Mouse (Mus musculus) neural tube, embryonic 12.5 days (tissue): ENCODE results near the gene Pnliprp2. TPM values are rescaled to one million over a fixed set of nuclear protein-coding genes. Genes with fewer than 3 reads are reported as not detected.

Experiments
- ATAC-seq: fragments of 200-750 bp; cut with Nextera tagmentation; 2 replicates; pipeline ENCODE4 v1.8.0; 2017; ENCODE audit warnings: low read depth, mild to moderate bottlenecking, moderate TSS enrichment, moderate library complexity; ENCODE audit not compliant: low FRiP score
- H3K27ac ChIP-seq: fragments of 300-500 bp; sonication (generic); 2 replicates; pipeline ENCODE4 v1.5.1; 2016
- H3K27me3 ChIP-seq: fragments of 300-500 bp; sonication (generic); replicated peaks from 2 replicates; pipeline ENCODE4 v1.6.1; 2016; ENCODE audit warnings: mild to moderate bottlenecking
- H3K36me3 ChIP-seq: fragments of 300-500 bp; sonication (generic); 2 replicates; pipeline ENCODE4 v1.6.1; 2016; ENCODE audit warnings: mild to moderate bottlenecking
- H3K4me1 ChIP-seq: fragments of 300-500 bp; sonication (generic); 2 replicates; pipeline ENCODE4 v1.6.1; 2016
- H3K4me2 ChIP-seq: fragments of 300-500 bp; sonication (generic); replicated peaks from 2 replicates; pipeline ENCODE4 v1.6.1; 2016; ENCODE audit warnings: mild to moderate bottlenecking
- H3K4me3 ChIP-seq: fragments of 300-500 bp; sonication (generic); 2 replicates; pipeline ENCODE4 v1.5.1; 2016
- H3K9ac ChIP-seq: fragments of 300-500 bp; sonication (generic); 2 replicates; pipeline ENCODE4 v1.6.1; 2016; ENCODE audit warnings: mild to moderate bottlenecking
- H3K9me3 ChIP-seq: fragments of 300-500 bp; sonication (generic); 2 replicates; pipeline ENCODE4 v1.6.1; 2016; ENCODE audit warnings: mild to moderate bottlenecking
- WGBS: fragments of 180-500 bp; shearing (Covaris S2); methylation state at CpG from one replicate; pipeline ENCODE4 v1.1.7; 2016; 5-methylcytosine and 5-hydroxymethylcytosine counted together
- polyA plus RNA-seq: library from polyadenylated mRNA; unstranded; fragments of >200 nt; fragmentation: Nextera tagmentation; extraction: Ambion mirVana; gene quantifications from 2 replicates; pipeline ENCODE4 v1.2.1, GENCODE M21; 2016

Pnliprp2 gene
- polyA plus RNA-seq, 1 experiment from 2014 or later = not detected

DNA sequence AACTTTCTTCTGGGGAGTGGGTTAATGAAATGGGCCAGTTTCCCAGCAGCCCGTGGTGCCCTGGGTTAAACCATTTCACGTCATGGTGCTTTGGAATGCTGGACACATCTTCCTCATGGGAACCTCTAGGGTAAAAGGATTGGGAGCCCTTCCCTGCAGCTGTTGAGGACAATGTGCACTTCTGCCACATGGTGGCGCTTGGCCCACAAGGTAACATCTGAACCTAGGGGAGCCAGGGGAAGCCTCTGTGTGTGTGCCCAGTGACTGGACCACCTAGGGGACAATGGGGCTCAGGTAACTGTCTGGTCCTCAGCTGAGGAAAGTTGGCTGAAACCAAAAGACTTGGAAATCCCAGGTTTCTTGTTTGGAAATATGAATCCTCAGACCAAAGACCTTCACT is 46.8 kb downstream of the Pnliprp2 start:
- peak; percentile 50; the same call in 1 of the 2 replicates for ATAC-seq

DNA sequence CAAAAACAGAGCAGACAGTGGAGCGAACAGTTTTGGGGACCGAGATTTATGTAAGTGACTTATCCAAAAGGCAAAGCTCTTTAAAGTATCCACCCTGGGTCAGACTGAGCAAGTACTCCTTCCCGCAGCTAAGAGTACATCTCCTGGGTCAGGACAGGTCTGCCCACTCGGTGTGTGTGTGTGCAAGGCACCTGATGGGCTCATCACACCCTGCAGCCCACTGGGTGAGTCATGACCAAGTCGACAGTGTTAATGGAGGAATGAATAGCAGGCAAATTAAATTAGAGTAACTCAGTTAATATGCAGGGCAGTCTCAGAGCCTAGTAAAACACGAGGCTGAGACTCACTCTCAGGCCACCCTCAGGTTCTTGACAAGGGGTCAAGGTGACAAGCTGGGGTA is 49.3 kb downstream of the Pnliprp2 start:
- Histone ChIP-seq H3K27ac (no peak overlapping the region), H3K4me2 (no peak overlapping the region), H3K4me1 (no peaks in the 10 kb centered on the region), H3K9ac (no peak overlapping the region), H3K4me3 (no peak overlapping the region), H3K9me3 (no peaks in the 10 kb centered on the region), H3K36me3 (peaks cover 5% of the 10 kb centered on the region; the same call in 1 of the 2 replicates), H3K27me3 (no peaks in the 10 kb centered on the region)
- no peak for ATAC-seq
- WGBS = 84% methylated on average over 6 of the region's 6 CpGs

More for the DNA sequence above, 46.8 kb downstream of the Pnliprp2 start:
- no peaks in the 10 kb centered on the region for H3K4me1 ChIP-seq
- WGBS = 16% methylated on average over 3 of the region's 3 CpGs
- H3K9ac ChIP-seq = no peak overlapping the region
- H3K4me2 ChIP-seq = no peak overlapping the region
- H3K27me3 ChIP-seq = no peaks in the 10 kb centered on the region
- no peak overlapping the region for H3K27ac ChIP-seq
- H3K9me3 ChIP-seq = no peaks in the 10 kb centered on the region
- H3K4me3 ChIP-seq = no peak overlapping the region
- H3K36me3 ChIP-seq = peaks cover 22% of the 10 kb centered on the region

DNA sequence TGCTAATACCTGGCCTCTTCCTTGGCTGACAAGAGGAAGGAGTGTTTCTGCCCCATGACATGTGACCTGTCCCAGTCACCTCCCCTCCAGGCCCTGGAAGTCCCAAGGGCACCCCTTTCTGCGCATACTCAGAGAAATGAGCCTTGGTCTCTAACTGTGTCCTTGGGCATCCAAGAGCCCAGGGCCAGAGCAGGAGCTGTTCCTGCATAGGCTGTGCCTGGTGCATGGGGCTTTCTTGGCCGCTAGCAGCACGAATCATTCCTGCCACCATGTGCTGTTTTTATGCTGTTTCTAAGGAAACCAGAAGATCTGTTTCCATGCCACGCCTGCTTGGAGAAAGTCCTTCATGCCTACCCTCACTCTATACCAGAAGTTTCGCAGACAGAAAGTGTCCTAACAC is 51.0 kb downstream of the Pnliprp2 start:
- H3K9ac ChIP-seq = no peak overlapping the region
- H3K4me2 ChIP-seq = no peak overlapping the region
- no peaks in the 10 kb centered on the region for H3K36me3 ChIP-seq
- no peaks in the 10 kb centered on the region for H3K9me3 ChIP-seq
- no peak overlapping the region for H3K4me3 ChIP-seq
- ATAC-seq = no peak
- H3K4me1 ChIP-seq = no peaks in the 10 kb centered on the region
- WGBS = 85% methylated on average over 5 of the region's 5 CpGs
- H3K27ac ChIP-seq = no peak overlapping the region
- no peaks in the 10 kb centered on the region for H3K27me3 ChIP-seq

GRCm38 (mm10) chr19:58815179-58815922 is 55.8 kb downstream of the Pnliprp2 start:
- H3K27me3 ChIP-seq = no peaks in the 10 kb centered on the region
- no peaks in the 10 kb centered on the region for H3K9me3 ChIP-seq
- 0 out of 2 replicates have a peak, but pooled peaks cover 5% of the 10 kb centered on the region for H3K4me1 ChIP-seq
- H3K27ac ChIP-seq = no peak overlapping the region
- ATAC-seq = no peak
- no peak overlapping the region for H3K9ac ChIP-seq
- peaks cover 11% of the 10 kb centered on the region; the same call in 1 of the 2 replicates for H3K36me3 ChIP-seq
- H3K4me3 ChIP-seq = no peak overlapping the region
- no peak overlapping the region for H3K4me2 ChIP-seq
- WGBS = 77% methylated on average over 13 of the region's 13 CpGs

GRCm38 (mm10) chr19:58816453-58817041 is 57.0 kb downstream of the Pnliprp2 start:
- WGBS = 71% methylated on average over 17 of the region's 17 CpGs
- no peak overlapping the region for H3K27ac ChIP-seq
- ATAC-seq = no peak
- no peak overlapping the region for H3K4me3 ChIP-seq
- no peaks in the 10 kb centered on the region for H3K27me3 ChIP-seq
- no peak overlapping the region for H3K4me2 ChIP-seq
- H3K4me1 ChIP-seq = 0 out of 2 replicates have a peak, but pooled peaks cover 5% of the 10 kb centered on the region
- H3K9ac ChIP-seq = no peak overlapping the region
- H3K9me3 ChIP-seq = no peaks in the 10 kb centered on the region
- peaks cover 11% of the 10 kb centered on the region; the same call in 1 of the 2 replicates for H3K36me3 ChIP-seq

GRCm38 (mm10) chr19:58817398-58817797 is 57.9 kb downstream of the Pnliprp2 start:
- ATAC-seq = no peak
- 86% methylated on average over 11 of the region's 11 CpGs for WGBS
- H3K4me3 ChIP-seq = no peak overlapping the region

GRCm38 (mm10) chr19:58818571-58819415 is 59.3 kb downstream of the Pnliprp2 start:
- H3K4me3 ChIP-seq = no peak overlapping the region
- H3K36me3 ChIP-seq = peaks cover 11% of the 10 kb centered on the region; the same call in 1 of the 2 replicates
- H3K9ac ChIP-seq = no peak overlapping the region
- WGBS = 85% methylated on average over 14 of the region's 14 CpGs
- no peaks in the 10 kb centered on the region for H3K27me3 ChIP-seq
- H3K4me2 ChIP-seq = no peak overlapping the region
- H3K9me3 ChIP-seq = no peaks in the 10 kb centered on the region
- no peak overlapping the region for H3K27ac ChIP-seq
- H3K4me1 ChIP-seq = peaks cover 24% of the 10 kb centered on the region; the same call in 1 of the 2 replicates
- ATAC-seq = no peak

More at GRCm38 (mm10) chr19:58817398-58817797, 57.9 kb downstream of the Pnliprp2 start:
- no peak overlapping the region for H3K9ac ChIP-seq
- no peaks in the 10 kb centered on the region for H3K27me3 ChIP-seq
- H3K36me3 ChIP-seq = peaks cover 11% of the 10 kb centered on the region; the same call in 1 of the 2 replicates
- no peak overlapping the region for H3K4me2 ChIP-seq
- peaks cover 10% of the 10 kb centered on the region; the same call in 1 of the 2 replicates for H3K4me1 ChIP-seq
- H3K27ac ChIP-seq = no peak overlapping the region
- no peaks in the 10 kb centered on the region for H3K9me3 ChIP-seq

GRCm38 (mm10) chr19:58822454-58823200 is 63.1 kb downstream of the Pnliprp2 start:
- H3K27me3 ChIP-seq = no peaks in the 10 kb centered on the region
- ATAC-seq = no peak
- no peak overlapping the region for H3K4me2 ChIP-seq
- H3K27ac ChIP-seq = peak overlapping the region; percentile 62
- WGBS = 59% methylated on average over 20 of the region's 20 CpGs
- no peaks in the 10 kb centered on the region for H3K9me3 ChIP-seq
- no peak overlapping the region for H3K4me3 ChIP-seq
- no peak overlapping the region for H3K9ac ChIP-seq
- peaks cover 21% of the 10 kb centered on the region; the same call in 1 of the 2 replicates for H3K36me3 ChIP-seq
- H3K4me1 ChIP-seq = peaks cover 19% of the 10 kb centered on the region; the same call in 1 of the 2 replicates

DNA sequence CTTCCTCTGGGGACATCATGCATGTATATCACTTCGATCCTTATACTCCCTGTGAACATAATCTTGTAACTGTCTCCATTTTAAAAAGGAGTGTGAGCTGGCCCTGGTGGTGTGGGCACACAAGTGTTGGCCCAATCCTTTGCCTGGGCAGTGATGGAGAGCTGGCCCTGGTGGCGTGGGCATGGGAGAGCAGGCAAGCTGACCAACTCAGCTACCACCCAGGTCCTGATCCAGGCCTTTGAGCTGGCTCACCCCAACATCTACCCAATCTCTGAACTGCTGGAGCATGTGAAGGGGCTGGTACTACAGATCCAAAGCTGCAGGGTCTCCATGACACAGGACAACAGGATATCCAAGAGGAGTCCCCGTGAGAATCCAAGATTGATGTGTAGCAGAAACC is 63.8 kb downstream of the Pnliprp2 start:
- Histone ChIP-seq H3K4me3 (no peak overlapping the region), H3K36me3 (peaks cover 21% of the 10 kb centered on the region; the same call in 1 of the 2 replicates), H3K4me2 (no peak overlapping the region), H3K4me1 (peaks cover 19% of the 10 kb centered on the region; the same call in 1 of the 2 replicates), H3K27me3 (no peaks in the 10 kb centered on the region), H3K27ac (no peak overlapping the region), H3K9ac (no peak overlapping the region), H3K9me3 (no peaks in the 10 kb centered on the region)
- 85% methylated on average over 3 of the region's 3 CpGs for WGBS
- no peak for ATAC-seq

GRCm38 (mm10) chr19:58824316-58824715 is 64.8 kb downstream of the Pnliprp2 start:
- 87% methylated on average over 1 of the region's 1 CpGs for WGBS
- H3K36me3 ChIP-seq = peaks cover 17% of the 10 kb centered on the region; the same call in 1 of the 2 replicates
- H3K27me3 ChIP-seq = no peaks in the 10 kb centered on the region
- no peak overlapping the region for H3K4me2 ChIP-seq
- no peak for ATAC-seq
- H3K27ac ChIP-seq = no peak overlapping the region
- no peak overlapping the region for H3K9ac ChIP-seq
- no peak overlapping the region for H3K4me3 ChIP-seq
- H3K9me3 ChIP-seq = no peaks in the 10 kb centered on the region
- H3K4me1 ChIP-seq = peaks cover 19% of the 10 kb centered on the region; the same call in 1 of the 2 replicates
